Mouse (Mus musculus): ENCODE measurements around the gene Ppp1r14b.

The Ppp1r14b gene

GRCm38 (mm10) chr19:6974211-6975205 is at the start of gene Ppp1r14b:
Ppp1r14b (plus strand) TSS chr19:6974968.
- peak; percentile 81 for DNase-seq (ENCODE audit: low spot score in 2 of 2)

- DNase-seq (ENCODE audit: low spot score in 2 of 2): no peak
Observed at GRCm38 (mm10) chr19:6925307-6925573, 49.5 kb upstream of the Ppp1r14b start, which contains the start of gene Catsperz. Catsperz (minus strand) TSS chr19:6925380.

GRCm38 (mm10) chr19:6925611-6926329 is 49.0 kb upstream of the Ppp1r14b start:
- DNase-seq (ENCODE audit: low spot score in 2 of 2): no peak

- no peak for DNase-seq (ENCODE audit: low spot score in 2 of 2)
Observed at GRCm38 (mm10) chr19:6926559-6927255, 48.1 kb upstream of the Ppp1r14b start.

- no peak for DNase-seq (ENCODE audit: low spot score in 2 of 2)
Observed at GRCm38 (mm10) chr19:6928080-6928479, 46.7 kb upstream of the Ppp1r14b start.

- DNase-seq (ENCODE audit: low spot score in 2 of 2): no peak
Observed at GRCm38 (mm10) chr19:6931002-6931401, 43.8 kb upstream of the Ppp1r14b start.

GRCm38 (mm10) chr19:6932018-6932417 is 42.8 kb upstream of the Ppp1r14b start:
- no peak for DNase-seq (ENCODE audit: low spot score in 2 of 2)

GRCm38 (mm10) chr19:6933102-6933435 is 41.7 kb upstream of the Ppp1r14b start:
- no peak for DNase-seq (ENCODE audit: low spot score in 2 of 2)

GRCm38 (mm10) chr19:6933436-6934194 is 41.2 kb upstream of the Ppp1r14b start:
- no peak for DNase-seq (ENCODE audit: low spot score in 2 of 2)

- no peak for DNase-seq (ENCODE audit: low spot score in 2 of 2)
Observed at GRCm38 (mm10) chr19:6934195-6934977, 40.4 kb upstream of the Ppp1r14b start, which contains the start of gene Kcnk4. Kcnk4 (minus strand) TSS chr19:6934515.

- no peak for DNase-seq (ENCODE audit: low spot score in 2 of 2)
Observed at GRCm38 (mm10) chr19:6936299-6936698, 38.5 kb upstream of the Ppp1r14b start.

GRCm38 (mm10) chr19:6937541-6938465 is 37.0 kb upstream of the Ppp1r14b start:
- DNase-seq (ENCODE audit: low spot score in 2 of 2): peak; percentile 65 to 76

GRCm38 (mm10) chr19:6939106-6940002 is 35.4 kb upstream of the Ppp1r14b start:
- no peak for DNase-seq (ENCODE audit: low spot score in 2 of 2)

- DNase-seq (ENCODE audit: low spot score in 2 of 2): no peak
Observed at GRCm38 (mm10) chr19:6940396-6941351, 34.1 kb upstream of the Ppp1r14b start.

- peak; percentile 88 to 93 for DNase-seq (ENCODE audit: low spot score in 2 of 2)
Observed at GRCm38 (mm10) chr19:6941372-6942248, 33.2 kb upstream of the Ppp1r14b start, which contains the start of gene Bad. Bad (plus strand) TSS chr19:6941861.

GRCm38 (mm10) chr19:6942249-6942691 is 32.5 kb upstream of the Ppp1r14b start, which contains the start of gene Gpr137:
Gpr137 (minus strand) TSS chr19:6942480.
- DNase-seq (ENCODE audit: low spot score in 2 of 2): peak; percentile 97 to 98
